Mouse (Mus musculus): ENCODE measurements around the gene Tjp2.
"Not testable (repeated sequence)": the region's sequence is repeated elsewhere in the genome, so short reads cannot be mapped to it uniquely, and the experiment has no call there.

Tjp2 gene

DNA sequence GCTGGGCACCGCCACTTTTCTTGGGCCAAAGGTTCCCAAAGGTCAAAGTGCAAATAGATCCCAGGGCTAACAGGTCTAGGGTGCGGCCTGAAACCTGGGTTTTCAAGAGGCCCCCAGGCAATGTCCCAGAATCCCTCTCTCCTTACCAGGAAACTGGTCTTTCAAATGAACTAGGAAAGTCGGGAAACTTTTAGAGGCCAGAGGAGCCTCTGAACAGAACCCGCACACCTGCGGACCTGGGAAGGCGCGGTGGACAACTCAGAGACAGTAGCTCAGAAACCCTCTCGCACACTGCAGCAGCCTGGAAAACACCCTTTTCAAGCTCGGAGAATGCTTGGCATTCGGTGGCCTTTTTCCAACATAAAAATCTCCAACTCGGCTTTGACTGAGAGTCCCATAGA is 979 bp downstream of the Tjp2 start:
- in situ Hi-C loops (cut with MboI; ENCODE audit: low sequenced_read_pairs), result no loop called here

DNA sequence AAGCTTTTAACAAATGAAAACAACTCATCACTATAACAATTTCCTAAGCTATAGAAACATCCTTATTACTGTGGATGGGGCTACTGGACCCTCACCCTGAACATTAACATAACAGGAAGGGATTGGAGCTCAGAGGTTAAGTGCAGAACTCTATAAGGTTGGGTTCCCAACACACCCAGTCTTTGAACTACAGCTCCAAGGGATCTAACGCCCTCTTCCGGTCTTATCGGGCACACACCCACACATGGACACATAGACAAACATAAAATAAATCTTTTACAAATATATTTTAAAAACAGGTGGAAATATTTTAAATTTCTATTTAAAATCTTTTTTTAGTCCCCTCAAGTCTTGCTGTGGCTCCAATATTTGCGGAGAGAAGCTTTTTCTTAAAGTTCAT is 3.4 kb downstream of the Tjp2 start:
- in situ Hi-C loops (cut with MboI; ENCODE audit: low sequenced_read_pairs), result no loop called here

DNA sequence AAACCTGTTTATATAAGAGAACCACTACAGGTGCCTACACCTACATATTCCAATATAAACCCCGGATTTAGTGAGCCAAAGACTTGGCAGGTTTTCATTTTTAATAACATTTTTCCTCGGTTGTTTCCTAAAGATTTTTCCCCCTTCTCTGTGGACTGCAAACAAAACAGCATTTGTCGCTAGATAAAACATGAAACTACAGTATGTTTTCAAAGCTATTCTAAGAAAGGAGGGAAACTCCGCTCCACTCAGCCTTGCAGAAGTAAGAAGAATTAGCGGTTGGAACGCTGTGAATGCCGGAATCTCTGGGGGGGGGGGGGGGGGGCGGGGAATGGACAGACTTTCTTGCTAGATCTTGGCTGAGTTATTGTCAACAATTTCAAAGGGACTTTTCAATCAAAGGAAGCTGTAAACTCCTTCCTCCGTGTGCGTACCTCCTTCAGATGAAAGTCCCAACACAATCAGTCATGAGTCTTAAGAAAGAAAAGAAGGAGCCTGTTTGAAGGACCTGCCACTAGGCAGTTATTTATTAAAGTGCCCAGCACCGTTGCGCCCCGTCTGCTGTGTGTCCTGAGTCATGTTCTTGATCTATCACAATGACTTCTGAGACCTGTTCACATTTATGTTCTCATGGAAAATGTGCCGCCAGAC is 3.9 kb downstream of the Tjp2 start:
- in situ Hi-C loops (cut with MboI; ENCODE audit: low sequenced_read_pairs), result no loop called here

DNA sequence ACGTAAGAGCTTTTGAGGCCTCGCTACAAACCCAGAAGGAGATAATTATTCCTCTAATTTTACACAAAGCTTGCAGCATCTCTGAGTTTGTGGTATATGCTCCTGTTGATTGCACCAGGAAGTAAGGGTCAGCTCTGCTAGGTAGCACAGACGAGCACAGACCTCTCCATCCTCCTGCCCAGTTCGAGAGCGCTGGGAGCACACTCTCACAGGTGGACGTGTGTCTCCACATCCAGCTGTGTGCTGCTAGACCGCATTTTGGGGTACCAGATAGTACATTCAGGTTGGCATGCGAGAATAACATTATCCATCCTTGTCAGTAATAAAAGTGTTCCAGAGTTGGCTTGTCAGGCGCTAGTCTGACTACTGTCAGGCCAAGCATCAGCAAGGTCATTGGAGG is 5.8 kb downstream of the Tjp2 start:
- in situ Hi-C loops (cut with MboI; ENCODE audit: low sequenced_read_pairs), result no loop called here

DNA sequence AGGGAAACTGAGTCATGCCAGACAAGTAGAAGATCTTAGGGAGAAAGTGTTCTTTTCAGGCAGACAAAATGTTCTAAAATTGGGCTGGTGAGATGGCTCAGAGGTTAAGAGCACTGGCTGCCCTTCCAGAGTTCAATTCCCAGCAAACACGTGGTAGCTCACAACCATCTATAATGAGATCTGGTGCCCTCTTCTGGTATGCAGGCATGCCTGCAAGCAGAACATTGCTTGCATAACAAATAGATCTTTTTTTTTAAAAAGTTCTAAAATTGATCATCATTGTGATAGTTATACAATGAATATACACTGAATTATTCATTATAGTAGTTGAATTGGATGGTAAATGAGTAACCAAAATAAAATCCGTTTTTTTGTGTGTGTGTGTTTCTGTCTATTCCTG is 6.5 kb downstream of the Tjp2 start:
- in situ Hi-C loops (cut with MboI; ENCODE audit: low sequenced_read_pairs), result no loop called here

DNA sequence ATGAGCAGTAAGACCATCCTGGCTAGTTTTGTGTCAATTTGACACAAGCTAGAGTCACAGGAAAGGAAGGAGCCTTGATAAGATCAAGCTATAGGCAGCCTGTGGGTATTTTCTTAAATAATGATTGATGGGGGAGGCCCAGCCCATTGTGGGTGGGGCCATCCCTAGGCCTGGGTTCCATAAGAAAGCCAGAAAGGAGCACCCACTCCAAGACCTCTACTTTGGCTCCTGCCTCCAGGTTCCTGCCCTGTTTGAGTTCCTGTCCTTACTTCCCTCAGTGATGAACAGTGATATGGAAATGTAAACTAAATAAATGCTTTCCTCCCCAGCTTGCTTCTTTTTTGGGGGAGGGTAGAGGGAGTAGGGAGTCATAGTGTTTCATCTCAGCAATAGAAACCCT is 7.0 kb downstream of the Tjp2 start:
- in situ Hi-C loops (cut with MboI; ENCODE audit: low sequenced_read_pairs), result no loop called here

DNA sequence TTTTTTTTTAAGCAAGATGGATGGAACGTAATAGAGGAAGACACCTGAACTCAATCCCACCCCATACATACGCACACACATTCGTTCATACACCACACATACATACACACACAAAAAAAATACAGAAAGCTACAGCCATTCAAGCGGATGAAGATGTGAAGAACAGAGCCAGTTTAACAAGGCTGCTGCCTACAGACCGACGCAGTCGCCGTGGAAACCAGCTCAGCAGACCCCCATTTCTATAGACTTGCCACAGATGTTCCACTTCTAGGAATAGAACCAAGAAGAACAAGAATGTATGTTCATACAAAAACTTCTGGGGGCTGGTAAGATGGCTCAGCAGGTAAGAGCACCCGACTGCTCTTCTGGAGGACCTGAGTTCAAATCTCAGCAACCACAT is 8.1 kb downstream of the Tjp2 start:
- in situ Hi-C loops (cut with MboI; ENCODE audit: low sequenced_read_pairs), result no loop called here

DNA sequence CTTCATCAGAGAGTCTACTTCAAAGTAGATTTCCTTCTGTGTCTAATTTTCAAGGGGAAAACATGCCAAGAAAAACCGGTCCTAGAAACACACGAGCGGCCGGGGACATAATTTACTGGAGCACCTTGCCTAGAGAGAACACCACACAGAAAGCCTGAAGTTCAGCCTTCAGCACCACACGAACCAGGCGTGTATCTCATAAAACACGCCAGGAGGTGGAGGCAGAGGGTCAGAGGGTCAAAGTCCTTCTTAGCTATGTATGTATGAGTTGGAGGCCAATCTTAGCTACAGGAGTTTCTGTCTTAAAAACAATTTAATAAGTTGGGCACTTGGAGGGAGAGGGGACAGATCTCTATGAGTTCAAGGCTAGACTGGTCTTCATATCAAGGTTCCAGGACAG is 9.9 kb downstream of the Tjp2 start:
- in situ Hi-C loops (cut with MboI; ENCODE audit: low sequenced_read_pairs), result no loop called here

DNA sequence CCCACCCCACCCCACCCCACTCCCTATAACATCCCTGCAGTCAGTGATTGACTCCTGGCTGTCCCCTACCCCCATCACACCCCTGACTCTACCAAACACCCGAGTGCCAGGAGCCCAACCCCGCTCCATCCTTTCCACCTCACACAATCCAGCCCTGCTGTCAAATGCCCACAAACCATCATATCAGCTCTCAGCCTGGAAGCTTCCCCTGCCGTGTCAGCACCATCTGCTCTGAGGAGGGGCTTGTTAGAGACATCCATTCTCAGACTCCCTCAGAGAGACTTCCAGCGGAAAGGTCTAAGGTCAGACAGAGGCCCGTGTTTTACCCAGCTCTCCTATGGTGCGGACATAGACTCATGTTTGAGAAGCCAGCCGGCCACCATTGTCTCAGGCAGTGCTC is 11.5 kb downstream of the Tjp2 start:
- in situ Hi-C loops (cut with MboI; ENCODE audit: low sequenced_read_pairs), result no loop called here

DNA sequence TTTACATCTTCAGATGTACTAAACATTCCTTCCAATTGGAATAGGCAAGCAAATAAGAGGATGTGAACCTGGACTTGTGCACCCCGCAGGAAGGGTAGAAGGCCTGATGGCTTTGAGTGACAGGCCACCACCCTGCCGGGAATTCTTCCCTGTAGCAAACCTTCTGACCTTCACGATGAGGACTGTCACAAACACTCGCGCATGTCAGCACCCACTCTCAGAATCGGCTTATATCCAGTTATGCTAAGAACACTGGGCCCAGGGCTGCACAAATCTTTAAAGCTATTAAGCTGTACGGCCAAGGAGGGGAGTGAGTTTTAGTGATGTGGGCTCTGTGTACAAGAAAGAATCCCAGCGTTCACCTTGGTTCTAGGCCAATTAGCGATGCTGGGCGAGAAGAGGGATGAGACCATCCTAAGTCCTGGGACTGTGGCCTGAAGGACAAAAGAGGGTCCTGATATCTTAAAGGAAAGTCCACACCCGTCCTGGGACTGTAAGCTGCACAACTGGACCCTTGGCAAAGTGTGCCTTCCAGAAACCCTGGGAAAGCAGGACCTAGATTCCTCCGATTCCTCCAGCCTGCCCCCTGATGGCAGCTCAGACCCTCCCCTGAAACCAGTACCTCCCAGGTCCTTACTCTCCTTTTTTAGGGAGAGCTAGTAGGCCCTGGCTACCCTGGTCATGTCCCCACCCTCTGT is 12.1 kb downstream of the Tjp2 start:
- in situ Hi-C loops (cut with MboI; ENCODE audit: low sequenced_read_pairs), result no loop called here

DNA sequence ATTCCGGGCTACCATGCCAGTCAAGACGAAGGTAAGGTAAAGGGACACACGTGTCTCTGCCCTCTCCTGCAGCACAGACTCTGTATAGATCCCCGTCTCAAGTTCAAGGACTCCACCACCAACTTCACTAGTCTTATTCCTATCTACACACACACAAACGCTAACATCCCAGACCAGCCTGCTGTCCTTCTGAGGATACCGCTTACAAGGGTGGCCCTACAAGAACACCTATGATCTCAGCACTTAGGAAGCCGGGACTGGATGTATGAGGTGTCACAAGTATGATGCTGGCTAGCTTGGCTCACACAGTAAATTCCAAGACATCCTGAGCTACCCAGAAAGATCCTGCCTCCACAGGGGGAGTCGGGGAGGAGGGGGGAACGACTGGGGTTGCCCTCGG is 13.7 kb downstream of the Tjp2 start:
- in situ Hi-C loops (cut with MboI; ENCODE audit: low sequenced_read_pairs), result no loop called here

DNA sequence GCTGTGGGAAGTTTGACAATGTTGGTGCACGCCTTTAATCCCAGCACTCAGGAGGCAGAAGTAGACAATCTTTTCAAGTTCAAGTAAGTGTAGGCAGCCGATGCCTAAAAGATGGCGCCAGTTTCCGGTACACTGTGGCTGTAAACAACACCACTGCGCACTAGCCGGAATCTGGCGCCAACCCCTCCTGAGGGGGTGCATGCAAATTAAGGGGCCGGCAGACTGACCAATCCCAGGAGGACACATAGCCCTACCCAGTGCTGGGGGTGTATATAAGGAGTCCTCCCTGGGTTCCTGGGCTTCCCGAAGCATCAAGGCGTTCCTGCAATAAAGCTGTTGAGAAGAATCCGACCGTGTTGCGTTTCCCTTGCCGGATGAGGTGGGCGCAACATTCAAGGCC is 15.3 kb downstream of the Tjp2 start:
- in situ Hi-C loops (cut with MboI; ENCODE audit: low sequenced_read_pairs), result no loop called here

DNA sequence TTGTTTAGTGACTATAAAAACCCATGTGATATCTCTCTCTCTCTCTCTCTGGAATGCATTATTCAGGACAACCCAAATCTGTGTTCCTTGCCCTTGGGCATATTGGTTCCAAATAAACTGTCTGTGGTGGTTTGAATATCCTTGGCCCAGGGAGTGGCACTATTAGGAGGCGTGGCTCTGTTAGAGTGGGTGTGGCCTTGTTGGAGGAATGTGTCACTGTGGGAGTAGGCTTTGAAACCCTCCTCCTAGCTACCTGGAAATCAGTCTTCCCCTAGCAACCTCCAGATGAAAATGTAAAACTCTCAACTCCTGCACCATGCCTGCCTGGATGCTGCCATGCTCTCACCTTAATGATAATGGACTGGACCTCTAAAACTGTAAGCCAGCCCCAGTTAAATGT is 16.9 kb downstream of the Tjp2 start:
- in situ Hi-C loops (cut with MboI; ENCODE audit: low sequenced_read_pairs), result no loop called here

DNA sequence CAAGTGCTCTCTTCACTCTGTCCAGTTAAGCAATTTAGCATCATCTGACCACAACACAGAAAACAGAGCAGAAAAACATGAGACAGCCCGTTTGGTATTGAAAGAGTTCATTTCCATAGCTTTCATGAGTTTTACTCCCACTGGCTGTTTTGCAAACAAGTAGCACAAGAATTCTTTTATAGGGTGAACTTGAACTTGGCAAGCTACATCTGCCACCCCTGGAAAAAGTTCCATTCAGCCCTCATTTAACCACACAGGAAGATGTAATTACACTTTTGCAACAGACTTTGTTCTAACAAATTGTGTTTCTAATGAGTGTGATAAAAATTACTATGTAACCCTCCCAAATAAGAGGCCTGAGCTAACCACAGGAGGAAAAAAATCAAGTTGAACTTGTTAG is 19.8 kb downstream of the Tjp2 start:
- in situ Hi-C loops (cut with MboI; ENCODE audit: low sequenced_read_pairs), result no loop called here

DNA sequence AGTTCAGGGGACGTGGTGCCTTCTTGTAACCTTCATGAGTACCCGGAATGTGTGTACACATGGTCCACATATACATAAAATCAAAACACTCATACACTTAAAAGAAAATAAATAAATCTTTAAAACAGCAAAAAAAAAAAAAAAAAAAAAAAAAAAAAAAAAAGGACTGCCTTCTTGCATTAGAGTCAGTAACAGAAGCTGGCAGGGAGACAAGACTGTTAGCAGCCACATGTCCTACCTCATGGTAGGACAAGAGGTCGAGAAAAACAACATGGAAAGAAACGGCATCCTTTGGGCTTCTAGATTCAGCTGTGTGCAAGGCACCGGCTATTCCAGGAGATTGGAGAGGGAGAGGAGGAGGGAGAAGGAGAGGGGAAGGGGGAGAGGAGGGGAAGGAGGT is 23.0 kb downstream of the Tjp2 start:
- in situ Hi-C loops (cut with MboI; ENCODE audit: low sequenced_read_pairs), result no loop called here

DNA sequence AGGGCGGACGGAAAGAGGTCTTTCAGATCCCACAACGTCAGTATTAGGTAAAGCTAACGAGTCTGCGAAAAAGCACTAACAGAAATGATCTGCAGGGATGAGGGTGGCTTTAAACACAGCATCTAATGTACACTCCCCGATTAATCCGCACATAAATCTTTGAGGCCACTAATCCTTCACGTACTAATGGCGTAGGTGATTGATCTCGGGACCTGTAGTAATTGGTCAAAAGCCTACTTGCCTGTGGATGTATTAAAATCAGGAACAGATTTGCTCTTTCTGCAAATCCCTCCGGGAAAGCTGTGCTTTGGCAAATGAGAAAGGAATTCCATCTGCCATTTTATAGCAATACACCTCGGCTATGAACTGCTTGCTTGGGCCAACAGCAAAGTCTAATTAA is 24.3 kb downstream of the Tjp2 start:
- in situ Hi-C loops (cut with MboI; ENCODE audit: low sequenced_read_pairs), result no loop called here

DNA sequence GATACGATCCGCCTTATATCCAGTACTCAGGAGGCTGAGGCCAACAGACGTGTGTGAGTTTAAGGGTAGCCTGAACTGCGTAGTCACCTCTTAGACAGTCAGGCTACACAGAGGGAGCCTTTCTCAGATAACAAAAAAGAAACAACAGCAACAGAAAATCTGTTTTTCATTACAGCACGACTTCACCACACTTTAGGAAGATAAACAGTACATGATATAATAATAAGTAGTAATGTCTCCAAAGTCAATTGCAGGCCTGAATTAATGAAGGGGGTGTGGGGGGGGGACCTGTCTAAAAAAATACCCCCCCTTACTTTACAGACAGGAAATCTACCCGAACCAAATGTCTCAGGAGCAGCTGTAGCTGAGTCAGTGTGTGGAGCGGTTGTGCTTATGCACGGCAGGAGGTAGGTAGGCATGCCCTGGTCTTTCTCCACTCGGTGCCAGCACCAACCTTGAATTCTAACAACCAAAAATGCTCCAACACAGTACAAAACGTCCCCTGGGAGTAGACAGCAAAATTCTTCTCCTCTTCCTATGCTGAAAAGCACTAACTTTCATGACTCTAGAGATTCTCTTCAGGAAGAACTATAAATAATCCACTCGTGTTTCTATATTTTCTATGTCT is 26.0 kb downstream of the Tjp2 start:
- in situ Hi-C loops (cut with MboI; ENCODE audit: low sequenced_read_pairs), result no loop called here

DNA sequence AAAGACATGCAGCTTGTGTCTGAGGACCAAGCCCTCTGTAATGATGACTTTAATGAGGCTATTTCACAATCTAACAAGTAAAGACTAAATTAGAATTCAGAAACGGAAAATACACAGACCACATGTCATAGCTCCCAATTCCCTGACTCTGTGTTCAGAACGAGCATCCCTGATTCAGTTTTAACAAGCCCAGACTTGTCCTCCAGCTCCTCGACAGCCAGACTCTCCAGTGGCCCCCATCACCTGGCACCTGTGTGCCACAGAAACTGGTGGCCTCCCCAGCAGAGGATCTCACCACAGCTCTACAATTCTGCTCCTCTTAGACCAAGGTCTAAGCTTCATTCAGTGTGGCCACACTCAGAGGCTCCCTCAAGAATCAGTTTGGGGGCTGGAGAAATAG is 27.5 kb downstream of the Tjp2 start:
- in situ Hi-C loops (cut with MboI; ENCODE audit: low sequenced_read_pairs), result no loop called here

DNA sequence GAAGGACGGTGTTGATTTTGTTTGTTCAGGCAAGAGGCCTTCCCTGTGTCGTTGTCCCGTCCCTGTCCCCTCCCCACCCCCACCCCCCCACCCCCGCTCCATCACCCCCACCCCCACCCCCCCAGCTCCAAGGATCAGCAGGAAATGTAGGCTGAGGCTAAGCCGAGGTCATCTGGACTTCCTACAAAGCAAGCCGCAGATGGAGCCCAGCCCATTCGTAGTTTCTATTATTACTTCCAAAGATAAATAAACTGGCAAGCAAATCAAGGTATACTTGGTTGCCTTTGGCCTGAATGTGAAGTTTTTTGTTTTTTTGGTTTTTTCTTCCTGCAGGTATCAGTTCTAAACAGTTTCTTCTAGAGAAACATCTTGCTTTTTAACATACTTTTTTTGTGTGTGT is 29.6 kb downstream of the Tjp2 start:
- in situ Hi-C loops (cut with MboI; ENCODE audit: low sequenced_read_pairs), result no loop called here

DNA sequence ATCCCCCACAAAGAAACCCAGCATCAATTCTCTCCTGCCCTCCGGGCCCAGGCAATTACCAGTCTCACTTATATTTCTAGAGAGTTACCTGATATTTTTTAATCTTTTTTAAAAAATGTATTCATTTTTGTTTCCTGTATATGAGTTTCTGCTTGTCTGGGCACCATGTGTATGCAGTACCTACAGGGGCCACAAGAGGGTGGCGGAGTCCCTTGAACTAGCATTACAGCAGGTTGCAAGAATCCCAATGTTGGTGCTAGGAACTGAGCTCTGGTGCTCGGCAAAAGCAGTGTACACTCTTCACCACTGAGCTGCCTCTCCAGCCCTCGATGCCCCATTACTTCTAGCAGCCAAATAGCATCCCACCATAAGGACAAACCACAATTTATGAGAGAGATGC is 30.6 kb downstream of the Tjp2 start:
- in situ Hi-C loops (cut with MboI; ENCODE audit: low sequenced_read_pairs), result no loop called here

DNA sequence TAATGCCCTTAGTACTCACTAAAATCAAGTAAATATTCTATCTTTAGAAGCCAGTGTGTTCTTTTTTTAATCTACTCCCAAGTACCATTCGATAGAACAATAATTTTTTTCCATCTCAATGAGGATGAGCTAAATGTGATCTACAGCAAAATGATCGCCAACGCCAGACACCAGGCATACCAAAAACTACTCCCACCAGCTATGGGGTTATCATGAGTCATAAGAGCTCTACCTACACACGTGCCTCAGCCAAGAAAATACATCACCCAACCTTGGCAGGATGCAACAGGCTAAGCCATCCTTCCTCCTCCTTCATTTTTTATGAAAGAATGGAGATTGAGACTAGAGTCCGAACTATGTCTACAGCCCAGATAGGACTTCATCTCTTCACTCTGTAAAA is 31.9 kb downstream of the Tjp2 start:
- in situ Hi-C loops (cut with MboI; ENCODE audit: low sequenced_read_pairs), result no loop called here

DNA sequence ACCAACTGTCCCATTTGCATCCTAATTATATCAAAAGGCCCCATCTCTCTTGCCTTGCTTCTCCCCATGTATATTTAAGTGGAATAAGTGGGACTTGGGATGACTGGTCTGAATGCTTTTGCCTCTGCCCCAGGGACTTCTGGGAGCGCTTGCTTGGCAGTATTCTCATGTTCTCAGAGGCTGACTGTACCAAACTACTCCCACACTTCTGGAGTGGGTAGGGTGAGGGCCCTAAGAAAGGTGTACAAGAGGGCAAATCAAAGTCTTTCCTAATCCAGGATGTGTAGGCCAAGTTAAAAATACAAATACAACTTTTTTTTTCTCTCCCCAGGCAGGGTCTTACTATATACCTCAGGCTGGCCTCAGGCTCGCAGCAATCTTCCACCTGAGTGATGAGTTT is 37.0 kb downstream of the Tjp2 start:
- in situ Hi-C loops (cut with MboI; ENCODE audit: low sequenced_read_pairs), result no loop called here

DNA sequence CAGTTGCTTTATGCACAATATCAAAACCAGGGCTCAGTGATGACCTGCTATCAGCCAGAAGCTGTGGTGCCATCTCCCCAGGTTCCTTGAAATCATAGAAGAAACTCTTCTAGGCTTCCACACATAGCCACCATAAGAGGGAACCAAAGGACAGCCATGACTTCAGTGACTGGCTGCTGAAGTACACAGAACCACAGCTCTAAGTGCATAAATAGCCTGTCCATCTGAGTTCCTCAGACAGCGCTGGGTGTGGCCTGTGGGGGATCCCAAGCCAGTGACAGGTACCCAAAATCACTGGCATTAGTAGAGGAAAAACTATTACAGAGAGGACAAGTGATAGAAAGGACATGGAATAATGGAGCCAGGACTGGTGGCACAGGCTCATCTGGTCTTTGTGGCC is 37.5 kb downstream of the Tjp2 start:
- in situ Hi-C loops (cut with MboI; ENCODE audit: low sequenced_read_pairs), result not testable (repeated sequence)
